Mouse (Mus musculus): ENCODE data around the gene Rngtt.

- TF ChIP-seq CTCF (IDR thresholded peaks at IDR 0.05; ENCODE audit: control insufficient read depth, insufficient read depth, low read length) (no peak), POLR2A (IDR thresholded peaks at IDR 0.05; ENCODE audit: borderline replicate concordance, control insufficient read depth, low read depth, low read length) (no peak)
These were observed 28.0 kb upstream of the Rngtt start for GRCm38 (mm10) chr4:33281891-33282685.
